Mouse (Mus musculus): Measurements from ENCODE around the gene Tbc1d20.
"Not testable (repeated sequence)": the region's sequence is repeated elsewhere in the genome, so short reads cannot be mapped to it uniquely, and the experiment has no call there.

Gene Tbc1d20

GRCm38 (mm10) chr2:152358977-152359376 is 65.3 kb downstream of the Tbc1d20 start:
- DNase-seq (ENCODE audit: low read depth, low spot score): not testable (repeated sequence)

- DNase-seq (ENCODE audit: low read depth, low spot score): no peak
Observed at GRCm38 (mm10) chr2:152359616-152360015, 66.0 kb downstream of the Tbc1d20 start.

GRCm38 (mm10) chr2:152360271-152360775 is 66.7 kb downstream of the Tbc1d20 start:
- DNase-seq (ENCODE audit: low read depth, low spot score): peak; percentile 73

- no peak for DNase-seq (ENCODE audit: low read depth, low spot score)
Observed at GRCm38 (mm10) chr2:152361193-152361592, 67.6 kb downstream of the Tbc1d20 start.
